Mouse (Mus musculus) stomach, postnatal 0 days (tissue): ENCODE measurements around the gene Rho. TPM values are rescaled to one million over a fixed set of nuclear protein-coding genes. Genes with fewer than 3 reads are reported as not detected.
A peak's percentile ranks its signal among the peaks of the same experiment; 100 is the strongest.

ENCODE experiments used
- ATAC-seq: fragments of 200-750 bp; cut with Nextera tagmentation; 2 replicates; pipeline ENCODE4 v1.8.0; 2017; ENCODE audit not compliant: low FRiP score, low TSS enrichment
- DNase-seq: peaks from one replicate; pipeline ENCODE4 v3.0.0-alpha.2; 2016; ENCODE audit warnings: low spot score
- H3K27ac ChIP-seq: fragments of 300-500 bp; sonication (generic); replicated peaks from 2 replicates; pipeline ENCODE4 v1.5.1; 2014; ENCODE audit warnings: mild to moderate bottlenecking, control low read depth
- H3K27me3 ChIP-seq: fragments of 300-500 bp; sonication (generic); 2 replicates; pipeline ENCODE4 v1.6.1; 2014; ENCODE audit warnings: low read length; ENCODE audit not compliant: control insufficient read depth, insufficient read depth
- H3K36me3 ChIP-seq: fragments of 300-500 bp; sonication (generic); 2 replicates; pipeline ENCODE4 v1.6.1; 2014; ENCODE audit warnings: low read length, mixed read lengths; ENCODE audit not compliant: control insufficient read depth, insufficient read depth
- H3K4me1 ChIP-seq: fragments of 300-500 bp; sonication (generic); replicated peaks from 2 replicates; pipeline ENCODE4 v1.6.1; 2014; ENCODE audit warnings: antibody characterized with exemption; ENCODE audit not compliant: control insufficient read depth, insufficient read depth
- H3K4me2 ChIP-seq: fragments of 300-500 bp; sonication (generic); replicated peaks from 2 replicates; pipeline ENCODE4 v1.6.1; 2014; ENCODE audit warnings: low read depth, mild to moderate bottlenecking, control low read depth, moderate library complexity
- H3K4me3 ChIP-seq: fragments of 300-500 bp; sonication (generic); 2 replicates; pipeline ENCODE4 v1.5.1; 2014; ENCODE audit warnings: low read depth, low read length, control low read depth
- H3K9ac ChIP-seq: fragments of 300-500 bp; sonication (generic); 2 replicates; pipeline ENCODE4 v1.6.1; 2014; ENCODE audit warnings: mild to moderate bottlenecking, low read length, control low read depth, mixed read lengths
- H3K9me3 ChIP-seq: fragments of 300-500 bp; sonication (generic); 2 replicates; pipeline ENCODE4 v1.6.1; 2016; ENCODE audit warnings: low read length; ENCODE audit not compliant: control insufficient read depth
- CTCF ChIP-seq: IDR thresholded peaks from 2 replicates; pipeline ENCODE4 v1.5.1; 2016; ENCODE audit warnings: antibody characterized with exemption, low read depth, mild to moderate bottlenecking, moderate library complexity
- EP300 ChIP-seq: optimal IDR thresholded peaks from 2 replicates; pipeline ENCODE3; 2016; ENCODE audit warnings: antibody characterized with exemption
- WGBS: fragments of 180-500 bp; shearing (Covaris S2); extraction: QIAGEN DNeasy Blood & Tissue Kit; methylation state at CpG from one replicate; pipeline ENCODE4 v1.1.7; 2014; 5-methylcytosine and 5-hydroxymethylcytosine counted together
- polyA plus RNA-seq: library from polyadenylated mRNA; unstranded; fragments of >200 nt; fragmentation: Nextera tagmentation; extraction: Ambion mirVana; gene quantifications from 2 replicates; pipeline ENCODE4 v1.2.1, GENCODE M21; 2015

Gene Rho
- polyA plus RNA-seq, 1 experiment from 2014 or later: 0.10 TPM

- ATAC-seq (peak; percentile 53; the same call in 1 of the 2 replicates), DNase-seq (peak; percentile 31)
- Histone ChIP-seq H3K27me3 (no peaks in the 10 kb centered on the region), H3K27ac (peak overlapping the region; percentile 65), H3K36me3 (peaks cover 8% of the 10 kb centered on the region; the same call in 1 of the 2 replicates), H3K4me1 (no peaks in the 10 kb centered on the region), H3K9me3 (no peaks in the 10 kb centered on the region), H3K4me2 (no peak overlapping the region), H3K9ac (no peak overlapping the region), H3K4me3 (no peak overlapping the region)
- 57% methylated on average over 8 of the region's 8 CpGs for WGBS
- TF ChIP-seq EP300: no peak
- TF ChIP-seq CTCF: no peak
Observed at GRCm38 (mm10) chr6:115891497-115892061, 40.0 kb upstream of the Rho start.

GRCm38 (mm10) chr6:115892363-115892762 is 39.2 kb upstream of the Rho start:
- no peaks in the 10 kb centered on the region for H3K9me3 ChIP-seq
- TF ChIP-seq CTCF: no peak
- no peak overlapping the region for H3K4me2 ChIP-seq
- peaks cover 8% of the 10 kb centered on the region; the same call in 1 of the 2 replicates for H3K36me3 ChIP-seq
- peak overlapping the region; percentile 61; the same call in 1 of the 2 replicates for H3K27ac ChIP-seq
- H3K9ac ChIP-seq: no peak overlapping the region
- H3K4me3 ChIP-seq: no peak overlapping the region
- ATAC-seq: no peak
- H3K27me3 ChIP-seq: no peaks in the 10 kb centered on the region
- DNase-seq: no peak
- WGBS: 39% methylated on average over 3 of the region's 3 CpGs
- no peaks in the 10 kb centered on the region for H3K4me1 ChIP-seq

- Histone ChIP-seq H3K9ac (no peak overlapping the region), H3K27ac (0 out of 2 replicates have a peak overlapping the region, but pooled peaks have one; percentile 1), H3K36me3 (0 out of 2 replicates have a peak, but pooled peaks cover 3% of the 10 kb centered on the region), H3K4me2 (no peak overlapping the region), H3K4me3 (no peak overlapping the region), H3K27me3 (no peaks in the 10 kb centered on the region), H3K9me3 (no peaks in the 10 kb centered on the region), H3K4me1 (no peaks in the 10 kb centered on the region)
- ATAC-seq (no peak), DNase-seq (no peak)
- TF ChIP-seq EP300 (no peak), CTCF (no peak)
- WGBS: 49% methylated on average over 1 of the region's 1 CpGs
Observed at GRCm38 (mm10) chr6:115896346-115896745, 35.2 kb upstream of the Rho start.

DNA sequence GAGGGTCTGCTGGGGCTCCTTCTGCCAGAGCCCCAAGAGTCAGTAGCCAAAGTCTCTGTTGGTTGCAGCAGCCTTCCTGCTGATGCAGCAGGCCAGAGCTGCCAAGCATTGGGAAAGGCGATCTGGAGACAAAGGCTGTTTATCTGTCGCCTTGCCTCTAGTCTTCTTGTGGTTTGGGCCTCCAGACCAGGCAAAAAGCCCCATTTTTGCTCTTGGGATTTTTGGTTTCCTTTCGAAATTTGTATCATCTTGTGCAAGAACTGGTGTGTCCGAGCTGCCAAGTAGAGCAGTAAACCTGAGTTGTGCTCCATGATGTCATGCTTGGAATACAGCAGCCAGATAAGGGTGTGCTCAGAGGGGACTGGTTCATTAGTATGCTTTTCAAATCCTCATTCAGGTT is 34.4 kb upstream of the Rho start:
- 0 out of 2 replicates have a peak overlapping the region, but pooled peaks have one; percentile 1 for H3K27ac ChIP-seq
- TF ChIP-seq EP300 (no peak), CTCF (no peak)
- no peaks in the 10 kb centered on the region for H3K27me3 ChIP-seq
- 0 out of 2 replicates have a peak, but pooled peaks cover 2% of the 10 kb centered on the region for H3K36me3 ChIP-seq
- no peak for ATAC-seq
- H3K9me3 ChIP-seq: no peaks in the 10 kb centered on the region
- H3K4me1 ChIP-seq: 0 out of 2 replicates have a peak, but pooled peaks cover 3% of the 10 kb centered on the region
- H3K4me2 ChIP-seq: no peak overlapping the region
- no peak overlapping the region for H3K4me3 ChIP-seq
- WGBS: 60% methylated on average over 4 of the region's 4 CpGs
- H3K9ac ChIP-seq: no peak overlapping the region
- no peak for DNase-seq

DNA sequence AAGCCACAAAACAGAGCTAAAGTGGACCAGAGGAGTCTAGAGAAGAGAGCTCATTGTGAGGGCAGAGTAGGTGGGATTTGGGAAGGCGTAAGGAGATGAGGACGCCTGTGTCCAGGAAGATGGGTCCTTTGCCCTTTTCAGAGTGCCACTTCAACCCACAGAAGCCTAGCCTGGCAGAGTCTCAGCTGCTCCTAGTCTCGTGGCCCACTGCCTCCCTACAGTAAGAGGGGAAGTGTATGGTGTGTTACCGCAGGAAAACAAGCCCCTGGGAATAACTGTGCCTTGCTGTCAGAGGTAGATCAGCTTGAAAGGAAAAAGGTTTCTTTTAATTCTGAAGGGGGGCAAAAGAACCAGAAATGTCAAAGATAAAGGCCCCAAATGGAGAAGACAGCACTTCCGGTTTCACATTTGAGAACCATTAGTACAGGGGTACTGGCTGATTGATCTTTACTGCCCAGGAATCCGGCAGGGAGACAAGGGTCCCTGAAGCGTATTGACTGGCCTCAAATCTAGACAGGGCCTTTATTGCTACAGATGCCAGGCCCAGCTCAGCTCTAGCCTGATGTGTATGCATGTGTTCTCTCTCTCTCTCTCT is 33.5 kb upstream of the Rho start:
- Histone ChIP-seq H3K9me3 (no peaks in the 10 kb centered on the region), H3K36me3 (no peaks in the 10 kb centered on the region), H3K4me3 (no peak overlapping the region), H3K4me1 (0 out of 2 replicates have a peak, but pooled peaks cover 3% of the 10 kb centered on the region), H3K27me3 (no peaks in the 10 kb centered on the region), H3K9ac (no peak overlapping the region), H3K27ac (no peak overlapping the region), H3K4me2 (no peak overlapping the region)
- DNase-seq (no peak), ATAC-seq (no peak)
- 86% methylated on average over 7 of the region's 7 CpGs for WGBS
- TF ChIP-seq EP300 (no peak), CTCF (no peak)

- Histone ChIP-seq H3K4me3 (no peak overlapping the region), H3K4me1 (0 out of 2 replicates have a peak, but pooled peaks cover 3% of the 10 kb centered on the region), H3K9me3 (no peaks in the 10 kb centered on the region), H3K27me3 (no peaks in the 10 kb centered on the region), H3K27ac (no peak overlapping the region; the same call in 1 of the 2 replicates), H3K4me2 (no peak overlapping the region), H3K9ac (no peak overlapping the region), H3K36me3 (no peaks in the 10 kb centered on the region)
- DNase-seq: peak; percentile 74
- WGBS: 20% methylated on average over 3 of the region's 3 CpGs
- TF ChIP-seq EP300: no peak
- TF ChIP-seq CTCF: peak; percentile 93
- ATAC-seq: peak; percentile 75
Observed at GRCm38 (mm10) chr6:115901062-115901461, 30.5 kb upstream of the Rho start.
